Mouse (Mus musculus) brain, embryonic 18.5 days (tissue): ENCODE results near the gene Asf1b.

ENCODE experiments used
- DNase-seq: peaks from one replicate; pipeline ENCODE4 v3.0.0-alpha.2; 2012; ENCODE audit warnings: low read depth, low spot score

Asf1b gene

GRCm38 (mm10) chr8:84015833-84016232 is 60.5 kb downstream of the Asf1b start:
- DNase-seq = no peak

DNA sequence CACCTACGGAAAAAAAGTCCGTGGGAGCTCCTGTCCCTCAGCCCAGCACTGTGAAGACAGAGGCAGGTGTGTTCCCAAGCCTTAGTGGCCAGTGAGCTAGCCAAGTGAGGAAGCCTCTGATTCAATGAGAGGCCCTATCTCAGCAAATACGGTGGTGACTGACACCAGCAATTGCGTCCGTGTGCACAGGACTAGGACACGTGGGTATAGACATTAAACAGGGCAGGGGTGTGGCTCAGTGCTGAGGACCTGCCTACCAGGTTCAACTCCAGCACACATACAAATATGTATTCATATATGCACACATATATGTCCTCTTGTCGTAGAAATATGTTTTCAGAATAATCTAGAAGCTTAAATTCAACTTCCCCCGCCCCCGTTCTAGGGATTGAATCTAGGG is 64.4 kb downstream of the Asf1b start:
- DNase-seq = no peak
